Mouse (Mus musculus) liver, embryonic 11.5 days (tissue): ENCODE data around the gene Tsnaxip1. TPM values are rescaled to one million over a fixed set of nuclear protein-coding genes. Genes with fewer than 3 reads are reported as not detected.

Experiments
- ATAC-seq: fragments of 200-750 bp; cut with Nextera tagmentation; replicated peaks from 2 replicates; pipeline ENCODE4 v1.8.0; 2017; ENCODE audit warnings: moderate number of reproducible peaks, mild to moderate bottlenecking, moderate TSS enrichment, moderate library complexity; ENCODE audit not compliant: low FRiP score
- DNase-seq: peaks from one replicate; pipeline ENCODE4 v3.0.0-alpha.2; 2017; ENCODE audit warnings: low spot score
- H3K27ac ChIP-seq: fragments of 300-500 bp; sonication (generic); 2 replicates; pipeline ENCODE4 v1.5.1; 2014; ENCODE audit warnings: mild to moderate bottlenecking, low read depth, low read length, control low read depth
- H3K27me3 ChIP-seq: fragments of 300-500 bp; sonication (generic); replicated peaks from 2 replicates; pipeline ENCODE4 v1.6.1; 2014; ENCODE audit warnings: low read length, mixed read lengths; ENCODE audit not compliant: control insufficient read depth, insufficient read depth
- H3K36me3 ChIP-seq: fragments of 300-500 bp; sonication (generic); 2 replicates; pipeline ENCODE4 v1.6.1; 2014; ENCODE audit warnings: mild to moderate bottlenecking, low read length, moderate library complexity, mixed read lengths; ENCODE audit not compliant: control insufficient read depth, insufficient read depth
- H3K4me1 ChIP-seq: fragments of 300-500 bp; sonication (generic); replicated peaks from 2 replicates; pipeline ENCODE4 v1.6.1; 2014; ENCODE audit warnings: low read length, mixed read lengths; ENCODE audit not compliant: control insufficient read depth, insufficient read depth
- H3K4me2 ChIP-seq: fragments of 300-500 bp; sonication (generic); 2 replicates; pipeline ENCODE4 v1.6.1; 2014; ENCODE audit warnings: mild to moderate bottlenecking, control low read depth, moderate library complexity
- H3K4me3 ChIP-seq: fragments of 300-500 bp; sonication (generic); 2 replicates; pipeline ENCODE4 v1.5.1; 2014; ENCODE audit warnings: low read depth, low read length, control low read depth
- H3K9ac ChIP-seq: fragments of 300-500 bp; sonication (generic); 2 replicates; pipeline ENCODE4 v1.6.1; 2014; ENCODE audit warnings: low read depth, low read length, control low read depth
- H3K9me3 ChIP-seq: fragments of 300-500 bp; sonication (generic); 2 replicates; pipeline ENCODE4 v1.6.1; 2016; ENCODE audit warnings: low read length, inconsistent platforms, mixed read lengths; ENCODE audit not compliant: control insufficient read depth
- WGBS: fragments of 180-500 bp; shearing (Covaris S2); extraction: QIAGEN DNeasy Blood & Tissue Kit; methylation state at CpG from one replicate; pipeline ENCODE4 v1.1.7; 2014; 5-methylcytosine and 5-hydroxymethylcytosine counted together
- polyA plus RNA-seq: library from polyadenylated mRNA; unstranded; fragments of >200 nt; fragmentation: Nextera tagmentation; extraction: Ambion mirVana; gene quantifications from 2 replicates; pipeline ENCODE4 v1.2.1, GENCODE M21; 2014

The Tsnaxip1 gene
- polyA plus RNA-seq, 1 experiment from 2014 or later, result 0.12 TPM

- under 1% methylated on average over 57 of the region's 59 CpGs for WGBS
- Histone ChIP-seq H3K4me3 (peak within 1 kb of the TSS; percentile 98), H3K9me3 (no peaks in the 10 kb centered on the region), H3K36me3 (peaks cover 5% of the 10 kb centered on the region; the same call in 1 of the 2 replicates), H3K4me1 (peaks cover 59% of the 10 kb centered on the region), H3K9ac (peak within 1 kb of the TSS; percentile 97), H3K27me3 (no peaks in the 10 kb centered on the region), H3K4me2 (peak within 1 kb of the TSS; percentile 84), H3K27ac (peak within 1 kb of the TSS; percentile 93)
- peak; percentile 96 for ATAC-seq
- peak; percentile 93 for DNase-seq
Observed at GRCm38 (mm10) chr8:105860143-105860981, 32.8 kb downstream of the Tsnaxip1 start, which contains the start of gene Nutf2. TSS of gene Nutf2 (plus strand) at chr8:105860580.

GRCm38 (mm10) chr8:105861951-105862350 is 34.4 kb downstream of the Tsnaxip1 start:
- Histone ChIP-seq H3K9ac (peak overlapping the region; percentile 97), H3K27ac (peak overlapping the region; percentile 93; the same call in 1 of the 2 replicates), H3K36me3 (peaks cover 11% of the 10 kb centered on the region), H3K4me3 (peak overlapping the region; percentile 98), H3K9me3 (no peaks in the 10 kb centered on the region), H3K27me3 (no peaks in the 10 kb centered on the region), H3K4me2 (peak overlapping the region; percentile 84), H3K4me1 (peaks cover 54% of the 10 kb centered on the region)
- ATAC-seq, result no peak
- WGBS, result 0% methylated on average over 1 of the region's 1 CpGs
- no peak for DNase-seq

GRCm38 (mm10) chr8:105866364-105867029 is 39.0 kb downstream of the Tsnaxip1 start:
- Histone ChIP-seq H3K4me3 (no peak overlapping the region), H3K9ac (no peak overlapping the region), H3K36me3 (peaks cover 30% of the 10 kb centered on the region), H3K27me3 (no peaks in the 10 kb centered on the region), H3K4me2 (no peak overlapping the region), H3K4me1 (peaks cover 26% of the 10 kb centered on the region), H3K27ac (0 out of 2 replicates have a peak overlapping the region, but pooled peaks have one; percentile 22), H3K9me3 (no peaks in the 10 kb centered on the region)
- WGBS, result 62% methylated on average over 6 of the region's 6 CpGs
- DNase-seq, result no peak
- ATAC-seq, result peak; percentile 48

GRCm38 (mm10) chr8:105874301-105874700 is 46.8 kb downstream of the Tsnaxip1 start:
- H3K4me1 ChIP-seq, result no peaks in the 10 kb centered on the region
- DNase-seq, result no peak
- H3K27ac ChIP-seq, result no peak overlapping the region
- H3K4me2 ChIP-seq, result no peak overlapping the region
- no peak overlapping the region for H3K9ac ChIP-seq
- no peak for ATAC-seq
- peaks cover 33% of the 10 kb centered on the region; the same call in 1 of the 2 replicates for H3K36me3 ChIP-seq
- 85% methylated on average over 6 of the region's 6 CpGs for WGBS
- no peaks in the 10 kb centered on the region for H3K27me3 ChIP-seq
- H3K4me3 ChIP-seq, result no peak overlapping the region
- no peaks in the 10 kb centered on the region for H3K9me3 ChIP-seq

- Histone ChIP-seq H3K36me3 (peaks cover 30% of the 10 kb centered on the region), H3K4me2 (peak within 1 kb of the TSS; percentile 97), H3K4me1 (peaks cover 14% of the 10 kb centered on the region), H3K9me3 (no peaks in the 10 kb centered on the region), H3K9ac (peak within 1 kb of the TSS; percentile 96), H3K4me3 (peak within 1 kb of the TSS; percentile 86), H3K27ac (peak within 1 kb of the TSS; percentile 66), H3K27me3 (no peaks in the 10 kb centered on the region)
- peak; percentile 86 for DNase-seq
- under 1% methylated on average over 45 of the region's 45 CpGs for WGBS
- ATAC-seq, result peak; percentile 89
Observed at GRCm38 (mm10) chr8:105880754-105881520, 53.4 kb downstream of the Tsnaxip1 start, which contains the start of gene Edc4. TSS of gene Edc4 (plus strand) at chr8:105880881.

GRCm38 (mm10) chr8:105889756-105890465 is 62.4 kb downstream of the Tsnaxip1 start:
- Histone ChIP-seq H3K4me1 (no peaks in the 10 kb centered on the region; the same call in 1 of the 2 replicates), H3K27ac (no peak overlapping the region), H3K36me3 (peaks cover 72% of the 10 kb centered on the region), H3K4me2 (no peak overlapping the region), H3K9me3 (no peaks in the 10 kb centered on the region), H3K4me3 (no peak overlapping the region), H3K9ac (no peak overlapping the region), H3K27me3 (no peaks in the 10 kb centered on the region)
- no peak for DNase-seq
- WGBS, result 92% methylated on average over 12 of the region's 12 CpGs
- no peak for ATAC-seq

- H3K9me3 ChIP-seq, result no peaks in the 10 kb centered on the region
- H3K9ac ChIP-seq, result no peak overlapping the region
- H3K4me1 ChIP-seq, result no peaks in the 10 kb centered on the region; the same call in 1 of the 2 replicates
- H3K27ac ChIP-seq, result no peak overlapping the region
- 92% methylated on average over 6 of the region's 6 CpGs for WGBS
- no peak for DNase-seq
- no peak overlapping the region for H3K4me2 ChIP-seq
- no peaks in the 10 kb centered on the region for H3K27me3 ChIP-seq
- H3K36me3 ChIP-seq, result peaks cover 65% of the 10 kb centered on the region
- no peak overlapping the region for H3K4me3 ChIP-seq
- no peak for ATAC-seq
Observed at GRCm38 (mm10) chr8:105890870-105891269, 63.3 kb downstream of the Tsnaxip1 start.

GRCm38 (mm10) chr8:105892432-105892831 is 64.9 kb downstream of the Tsnaxip1 start:
- Histone ChIP-seq H3K4me1 (no peaks in the 10 kb centered on the region; the same call in 1 of the 2 replicates), H3K4me3 (no peak overlapping the region), H3K9ac (no peak overlapping the region), H3K27me3 (no peaks in the 10 kb centered on the region), H3K27ac (no peak overlapping the region), H3K9me3 (no peaks in the 10 kb centered on the region), H3K36me3 (peaks cover 50% of the 10 kb centered on the region), H3K4me2 (no peak overlapping the region)
- 84% methylated on average over 6 of the region's 6 CpGs for WGBS
- ATAC-seq (no peak), DNase-seq (no peak)
